Mouse (Mus musculus): ENCODE data around the gene Syngr2. TPM values are rescaled to one million over a fixed set of nuclear protein-coding genes. Genes with fewer than 3 reads are reported as not detected.
"Not testable (repeated sequence)": the region's sequence is repeated elsewhere in the genome, so short reads cannot be mapped to it uniquely, and the experiment has no call there.

The Syngr2 gene
- total and polyA plus RNA-seq, 3 experiments, result 95.8 to 236 (median 211) TPM

DNA sequence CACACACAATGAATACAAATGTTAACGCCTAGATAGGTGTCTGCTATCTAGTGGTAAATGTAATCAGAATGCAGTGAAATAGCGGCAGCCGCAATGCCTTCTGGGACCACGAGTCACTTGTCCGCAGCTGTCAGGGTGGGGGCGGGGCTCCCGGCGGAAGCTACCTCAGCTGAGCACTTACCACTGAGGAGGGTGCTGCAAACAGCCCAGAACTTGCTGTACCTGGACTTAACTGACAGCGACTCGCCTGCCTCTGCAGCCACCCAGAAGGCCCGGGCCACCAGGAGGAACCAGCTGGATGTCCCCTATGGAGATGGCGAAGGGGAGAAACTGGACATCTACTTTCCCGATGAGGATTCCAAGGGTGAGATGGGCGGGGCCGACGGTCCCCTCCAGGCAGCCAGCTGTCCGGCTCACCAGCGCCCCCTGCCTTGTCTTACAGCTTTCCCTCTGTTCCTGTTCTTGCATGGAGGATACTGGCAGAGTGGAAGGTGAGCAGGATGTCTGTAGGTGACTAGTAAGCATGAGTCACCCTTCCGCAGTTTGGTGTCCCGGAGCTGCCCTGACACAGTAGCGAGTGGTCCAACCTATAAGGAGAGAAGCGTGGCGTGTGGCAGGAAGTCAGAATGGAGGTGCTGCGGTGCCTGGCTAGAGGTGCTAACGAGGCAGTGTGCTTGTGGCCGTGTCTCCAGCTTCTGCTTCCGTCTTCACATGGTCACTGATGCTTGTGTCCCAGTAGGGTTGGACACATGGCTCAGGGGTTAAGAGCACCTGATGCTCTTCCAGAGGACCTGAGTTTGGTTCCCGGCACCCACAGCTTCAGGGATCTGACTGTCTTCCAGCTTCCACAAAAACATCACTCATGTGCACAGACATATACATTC, 22.9 kb downstream of the Syngr2 start:
- peak overlapping the region; percentile 70 for H3K4me3 ChIP-seq (ENCODE audit: low read depth, low read length)
- ATAC-seq (ENCODE audit: extremely low read depth, insufficient number of reproducible peaks, low FRiP score, poor library complexity, severe bottlenecking), result peak; percentile 67
- H3K27me3 ChIP-seq (ENCODE audit: insufficient read depth, low read length), result no peaks in the 10 kb centered on the region
- H3K9me3 ChIP-seq (replicated peaks), result no peaks in the 10 kb centered on the region
- H3K4me1 ChIP-seq (ENCODE audit: insufficient read depth, low read depth, low read length), result peaks cover 58% of the 10 kb centered on the region
- DNase-seq (ENCODE audit: low spot score), result peak; percentile 72
- peaks cover 13% of the 10 kb centered on the region for H3K36me3 ChIP-seq (replicated peaks)
- no peak for TF ChIP-seq TAL1 (conservative IDR thresholded peaks at IDR 0.05; ENCODE audit: low read depth, low read length)
- TF ChIP-seq POLR2AphosphoS5 (IDR thresholded peaks at IDR 0.05; ENCODE audit: insufficient replicate concordance, low read depth, low read length), result no peak
- peak; percentile 80 for TF ChIP-seq CTCF (IDR thresholded peaks at IDR 0.05; ENCODE audit: low read depth, low read length)
- TF ChIP-seq GATA2 (IDR thresholded peaks at IDR 0.05; ENCODE audit: borderline replicate concordance, low read depth, low read length), result no peak

GRCm38 (mm10) chr11:117833509-117833908, 24.0 kb downstream of the Syngr2 start:
- not testable (repeated sequence) for H3K27me3 ChIP-seq (ENCODE audit: insufficient read depth, low read length); H3K4me3 ChIP-seq (ENCODE audit: low read depth, low read length); DNase-seq (ENCODE audit: low spot score); ATAC-seq (ENCODE audit: extremely low read depth, insufficient number of reproducible peaks, low FRiP score, poor library complexity, severe bottlenecking); H3K9me3 ChIP-seq (replicated peaks)
- peaks cover 52% of the 10 kb centered on the region for H3K4me1 ChIP-seq (ENCODE audit: insufficient read depth, low read depth, low read length)
- peaks cover 13% of the 10 kb centered on the region for H3K36me3 ChIP-seq (replicated peaks)

GRCm38 (mm10) chr11:117834086-117834485, 24.6 kb downstream of the Syngr2 start:
- no peaks in the 10 kb centered on the region for H3K9me3 ChIP-seq (replicated peaks)
- H3K4me1 ChIP-seq (ENCODE audit: insufficient read depth, low read depth, low read length), result peaks cover 52% of the 10 kb centered on the region
- TF ChIP-seq TAL1 (conservative IDR thresholded peaks at IDR 0.05; ENCODE audit: low read depth, low read length), result no peak
- TF ChIP-seq GATA1 (IDR thresholded peaks at IDR 0.05; ENCODE audit: borderline replicate concordance, low read length), result no peak
- TF ChIP-seq CTCF (IDR thresholded peaks at IDR 0.05; ENCODE audit: low read depth, low read length), result no peak
- no peak for TF ChIP-seq POLR2AphosphoS5 (IDR thresholded peaks at IDR 0.05; ENCODE audit: insufficient replicate concordance, low read depth, low read length)
- no peak for TF ChIP-seq GATA2 (IDR thresholded peaks at IDR 0.05; ENCODE audit: borderline replicate concordance, low read depth, low read length)
- H3K27me3 ChIP-seq (ENCODE audit: insufficient read depth, low read length), result no peaks in the 10 kb centered on the region
- peaks cover 13% of the 10 kb centered on the region for H3K36me3 ChIP-seq (replicated peaks)
- ATAC-seq (ENCODE audit: extremely low read depth, insufficient number of reproducible peaks, low FRiP score, poor library complexity, severe bottlenecking) (no peak), DNase-seq (ENCODE audit: low spot score) (no peak)
- no peak overlapping the region for H3K4me3 ChIP-seq (ENCODE audit: low read depth, low read length)

GRCm38 (mm10) chr11:117836306-117836705, 26.8 kb downstream of the Syngr2 start:
- TF ChIP-seq GATA1 (IDR thresholded peaks at IDR 0.05; ENCODE audit: borderline replicate concordance, low read length), result no peak
- no peak for TF ChIP-seq GATA2 (IDR thresholded peaks at IDR 0.05; ENCODE audit: borderline replicate concordance, low read depth, low read length)
- no peak for TF ChIP-seq CTCF (IDR thresholded peaks at IDR 0.05; ENCODE audit: low read depth, low read length)
- no peak for TF ChIP-seq TAL1 (conservative IDR thresholded peaks at IDR 0.05; ENCODE audit: low read depth, low read length)
- TF ChIP-seq POLR2AphosphoS5 (IDR thresholded peaks at IDR 0.05; ENCODE audit: insufficient replicate concordance, low read depth, low read length), result no peak
- no peak for DNase-seq (ENCODE audit: low spot score)
- H3K4me1 ChIP-seq (ENCODE audit: insufficient read depth, low read depth, low read length), result peaks cover 38% of the 10 kb centered on the region

GRCm38 (mm10) chr11:117838572-117838971, 29.1 kb downstream of the Syngr2 start:
- H3K9me3 ChIP-seq (replicated peaks), result no peaks in the 10 kb centered on the region
- ATAC-seq (ENCODE audit: extremely low read depth, insufficient number of reproducible peaks, low FRiP score, poor library complexity, severe bottlenecking) (no peak; the same call in 1 of the 2 replicates), DNase-seq (ENCODE audit: low spot score) (peak; percentile 37)
- peaks cover 4% of the 10 kb centered on the region for H3K36me3 ChIP-seq (replicated peaks)
- TF ChIP-seq TAL1 (conservative IDR thresholded peaks at IDR 0.05; ENCODE audit: low read depth, low read length), result no peak
- no peak for TF ChIP-seq POLR2AphosphoS5 (IDR thresholded peaks at IDR 0.05; ENCODE audit: insufficient replicate concordance, low read depth, low read length)
- TF ChIP-seq GATA1 (IDR thresholded peaks at IDR 0.05; ENCODE audit: borderline replicate concordance, low read length), result no peak
- no peak for TF ChIP-seq CTCF (IDR thresholded peaks at IDR 0.05; ENCODE audit: low read depth, low read length)
- TF ChIP-seq GATA2 (IDR thresholded peaks at IDR 0.05; ENCODE audit: borderline replicate concordance, low read depth, low read length), result no peak
- H3K4me1 ChIP-seq (ENCODE audit: insufficient read depth, low read depth, low read length), result peaks cover 24% of the 10 kb centered on the region
- H3K27me3 ChIP-seq (ENCODE audit: insufficient read depth, low read length), result peaks cover 15% of the 10 kb centered on the region
- H3K4me3 ChIP-seq (ENCODE audit: low read depth, low read length), result no peak overlapping the region

More at GRCm38 (mm10) chr11:117836306-117836705, 26.8 kb downstream of the Syngr2 start:
- Histone ChIP-seq H3K27me3 (ENCODE audit: insufficient read depth, low read length) (peaks cover 7% of the 10 kb centered on the region), H3K9me3 (replicated peaks) (no peaks in the 10 kb centered on the region), H3K4me3 (ENCODE audit: low read depth, low read length) (no peak overlapping the region), H3K36me3 (replicated peaks) (peaks cover 6% of the 10 kb centered on the region)
- ATAC-seq (ENCODE audit: extremely low read depth, insufficient number of reproducible peaks, low FRiP score, poor library complexity, severe bottlenecking), result no peak

DNA sequence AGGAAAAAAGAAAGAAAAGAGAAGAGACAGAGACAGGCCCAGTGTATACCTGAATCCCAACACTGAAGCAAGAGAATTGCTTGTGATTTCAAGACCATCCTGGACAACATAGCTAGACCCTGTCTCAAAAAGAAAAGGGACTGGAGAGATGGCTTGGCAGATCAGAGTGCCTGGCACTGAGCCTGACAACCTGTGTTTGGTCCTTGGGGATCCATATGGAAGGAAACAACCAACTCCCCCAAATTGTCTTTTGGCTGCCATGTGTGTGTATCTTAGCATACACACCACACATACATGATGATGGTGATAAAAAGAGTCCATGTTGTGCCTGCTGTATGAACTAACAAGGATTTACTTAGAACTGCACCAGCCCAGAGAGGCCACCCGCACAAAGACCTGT, 29.6 kb downstream of the Syngr2 start:
- Histone ChIP-seq H3K4me3 (ENCODE audit: low read depth, low read length) (no peak overlapping the region), H3K4me1 (ENCODE audit: insufficient read depth, low read depth, low read length) (peaks cover 24% of the 10 kb centered on the region), H3K36me3 (replicated peaks) (peaks cover 4% of the 10 kb centered on the region), H3K27me3 (ENCODE audit: insufficient read depth, low read length) (peaks cover 15% of the 10 kb centered on the region), H3K9me3 (replicated peaks) (no peaks in the 10 kb centered on the region)
- no peak for TF ChIP-seq GATA2 (IDR thresholded peaks at IDR 0.05; ENCODE audit: borderline replicate concordance, low read depth, low read length)
- TF ChIP-seq TAL1 (conservative IDR thresholded peaks at IDR 0.05; ENCODE audit: low read depth, low read length), result no peak
- TF ChIP-seq GATA1 (IDR thresholded peaks at IDR 0.05; ENCODE audit: borderline replicate concordance, low read length), result no peak
- TF ChIP-seq CTCF (IDR thresholded peaks at IDR 0.05; ENCODE audit: low read depth, low read length), result no peak
- no peak for TF ChIP-seq POLR2AphosphoS5 (IDR thresholded peaks at IDR 0.05; ENCODE audit: insufficient replicate concordance, low read depth, low read length)
- no peak for DNase-seq (ENCODE audit: low spot score)
- ATAC-seq (ENCODE audit: extremely low read depth, insufficient number of reproducible peaks, low FRiP score, poor library complexity, severe bottlenecking), result no peak
